Mouse (Mus musculus): Measurements from ENCODE around the gene Cdt1.

The Cdt1 gene

GRCm38 (mm10) chr8:122616181-122616905 lies 48.5 kb downstream of the Cdt1 start:
- no peak for DNase-seq

- DNase-seq: peak; percentile 88
Observed at GRCm38 (mm10) chr8:122617947-122618546, 50.2 kb downstream of the Cdt1 start.

GRCm38 (mm10) chr8:122618660-122619378 lies 51.0 kb downstream of the Cdt1 start:
- no peak for DNase-seq

- no peak for DNase-seq
Observed at GRCm38 (mm10) chr8:122620446-122620845, 52.6 kb downstream of the Cdt1 start.

- no peak for DNase-seq
Observed at GRCm38 (mm10) chr8:122622727-122623126, 54.9 kb downstream of the Cdt1 start, which contains the start of gene Pabpn1l. Gene Pabpn1l (minus strand): TSS chr8:122622739.
